Mouse (Mus musculus) lung, postnatal 25 days (tissue): ENCODE data around the gene Otud6a.
A peak's percentile ranks its signal among the peaks of the same experiment; 100 is the strongest.
"Not testable (repeated sequence)": the region's sequence is repeated elsewhere in the genome, so short reads cannot be mapped to it uniquely, and the experiment has no call there.

Source experiments
- DNase-seq: peaks from one replicate; pipeline ENCODE4 v3.0.0; 2022; ENCODE audit warnings: low spot score

The Otud6a gene

DNA sequence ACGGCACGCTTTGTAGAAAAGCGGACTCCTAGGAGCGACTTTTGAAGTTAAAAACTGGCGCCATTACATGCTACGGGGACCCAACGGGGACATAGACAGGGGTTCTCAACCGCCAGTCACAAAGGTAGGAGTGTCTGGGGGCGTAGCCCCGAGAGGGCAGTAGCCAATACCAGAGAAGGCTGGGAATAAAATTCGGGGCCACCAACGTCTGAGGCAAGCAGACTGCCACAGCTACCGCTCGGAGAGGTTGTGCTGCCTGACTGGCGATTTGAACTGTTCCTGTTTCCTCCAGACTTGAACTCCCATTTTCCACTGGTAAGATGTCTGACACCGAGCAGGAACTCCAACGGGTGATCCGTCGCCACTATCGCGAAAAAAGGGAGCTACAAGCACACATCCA, at the start of gene Otud6a:
Gene Otud6a (plus strand): TSS at position 321 of the 400 bp plus-strand sequence.
- no peak for DNase-seq

DNA sequence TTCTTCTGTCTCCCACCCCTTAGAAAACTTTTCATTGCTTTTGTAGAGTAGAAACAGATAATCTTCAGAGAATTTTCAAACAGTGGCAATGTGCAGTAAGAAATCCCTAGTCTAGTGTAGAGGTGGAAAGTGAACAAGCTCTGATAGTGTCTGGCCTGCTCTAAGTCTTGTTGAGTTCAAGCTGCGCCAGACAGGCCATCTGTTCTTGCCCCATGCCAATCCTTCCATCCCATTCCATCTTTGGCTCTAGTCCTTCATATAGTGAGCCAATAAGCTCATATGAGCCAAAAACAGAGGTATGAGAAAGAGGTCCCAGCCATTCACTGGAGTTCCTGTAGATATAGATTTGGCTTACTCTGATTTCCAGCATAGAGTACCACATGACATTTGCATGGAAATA, 38.9 kb upstream of the Otud6a start:
- DNase-seq = no peak

DNA sequence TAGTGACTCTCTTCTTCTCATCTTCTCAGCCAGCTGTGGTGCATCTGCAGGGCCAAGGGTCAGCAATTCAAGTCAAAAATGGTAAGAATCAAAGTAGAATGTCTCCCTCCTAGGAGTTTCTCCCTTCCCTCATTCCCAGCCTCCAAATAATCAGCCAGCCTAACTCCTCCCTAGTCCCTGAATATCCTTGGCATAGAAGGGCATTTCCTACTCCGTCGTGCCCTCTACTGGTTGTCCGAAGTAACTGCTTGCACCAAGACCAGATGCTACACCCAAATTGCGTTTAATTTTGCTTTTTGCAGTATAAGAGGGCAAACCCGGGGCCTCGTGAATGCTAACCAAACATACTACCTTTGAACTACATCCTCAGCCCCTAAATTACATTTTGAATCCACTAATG, 36.5 kb upstream of the Otud6a start:
- DNase-seq = peak; percentile 15

DNA sequence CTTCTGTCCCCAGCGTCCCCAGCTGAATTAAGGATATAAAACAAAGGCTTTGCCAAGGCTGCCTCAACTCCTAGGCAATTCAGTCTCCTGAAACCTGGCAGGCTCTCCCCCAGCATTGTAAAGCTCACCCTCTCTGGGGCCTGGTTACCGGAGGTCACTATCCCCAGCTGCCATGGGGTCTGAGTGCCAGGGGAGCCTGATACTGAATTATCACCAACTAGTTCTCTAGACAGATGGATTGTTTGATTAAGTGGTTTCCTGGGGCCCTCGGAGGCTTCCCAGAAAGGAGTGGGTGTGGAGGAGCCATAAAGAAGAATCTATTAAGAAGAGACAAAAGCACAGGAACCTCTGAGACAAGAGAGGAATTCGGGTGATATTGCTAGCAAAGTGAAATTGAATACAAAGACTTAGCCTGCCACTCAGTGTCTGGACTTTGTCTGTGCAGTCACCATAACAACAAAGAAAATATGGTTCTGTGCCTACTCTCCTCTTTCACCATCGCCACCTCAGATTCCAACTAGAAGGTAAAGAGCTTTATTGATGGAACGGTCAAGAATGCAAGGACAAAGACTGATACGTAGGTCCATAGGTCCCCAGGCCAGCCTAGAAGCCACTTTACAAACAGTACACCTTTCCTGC, 34.5 kb upstream of the Otud6a start:
- no peak for DNase-seq

DNA sequence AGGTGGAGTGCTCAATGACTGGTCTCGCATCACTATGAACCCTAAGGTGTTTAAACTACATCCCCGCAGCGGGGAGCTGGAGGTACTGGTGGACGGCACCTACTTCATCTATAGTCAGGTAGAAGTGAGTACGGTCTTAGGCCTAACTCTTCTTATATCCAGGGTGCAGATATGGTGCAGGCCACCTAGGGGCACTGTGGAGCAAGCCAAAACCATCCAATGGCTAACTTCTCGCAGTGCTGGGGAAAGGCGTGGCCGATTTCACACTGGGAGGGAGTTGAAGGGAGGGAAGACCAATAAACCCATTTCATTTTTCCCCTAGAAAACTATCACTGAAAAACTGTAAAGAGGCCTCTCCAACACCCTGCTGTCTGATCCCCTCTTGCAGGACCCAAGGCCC, 33.8 kb upstream of the Otud6a start:
- DNase-seq = peak; percentile 22

DNA sequence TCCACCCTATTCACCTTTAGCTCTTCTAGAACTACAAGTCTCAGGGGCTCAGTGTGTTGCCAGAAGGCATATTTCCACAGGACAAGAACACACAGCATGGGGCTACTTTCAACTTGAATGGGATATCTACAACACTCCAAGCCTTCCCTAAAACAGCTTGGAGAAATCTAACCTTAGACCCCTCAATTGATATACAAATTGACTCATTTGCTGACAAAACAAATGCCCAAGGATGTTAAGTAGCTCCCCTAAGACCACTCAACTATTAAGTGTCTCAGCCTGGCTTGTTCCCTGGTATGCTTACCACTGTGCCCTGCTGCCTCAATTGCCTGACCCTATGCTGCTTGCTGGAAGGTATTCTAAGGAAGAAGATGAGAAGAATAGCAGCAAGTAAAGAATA, 27.9 kb upstream of the Otud6a start:
- no peak for DNase-seq

- DNase-seq = no peak
Measured at GRCm38 (mm10) chrX:100401657-100402056, 27.2 kb upstream of the Otud6a start.

GRCm38 (mm10) chrX:100409245-100409644, 19.6 kb upstream of the Otud6a start:
- DNase-seq = no peak

- no peak for DNase-seq
Measured at GRCm38 (mm10) chrX:100432311-100432710, 3.5 kb downstream of the Otud6a start.

- DNase-seq = not testable (repeated sequence)
Measured at GRCm38 (mm10) chrX:100442617-100443016, 13.8 kb downstream of the Otud6a start, which contains the start of gene Awat2. Gene Awat2 (minus strand): TSS chrX:100442717.

DNA sequence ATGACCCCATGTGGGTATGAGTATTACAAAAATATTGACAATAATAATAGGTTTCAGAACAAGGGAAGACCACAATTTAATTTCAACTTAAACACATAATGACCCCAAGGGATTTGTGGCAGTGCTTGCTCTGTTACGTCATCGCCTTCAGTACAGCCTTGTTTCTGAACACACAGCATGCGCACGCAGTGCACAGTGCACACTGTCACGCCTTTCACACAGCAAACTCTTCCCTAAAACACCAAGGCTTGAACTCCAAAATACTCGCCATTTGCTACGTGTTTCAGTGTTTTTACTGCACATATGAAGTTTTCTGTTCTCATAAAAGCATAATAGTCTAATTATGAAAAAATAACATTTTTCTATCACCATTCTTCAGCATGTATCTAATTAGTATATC, 14.7 kb downstream of the Otud6a start:
- DNase-seq = no peak

- DNase-seq = no peak
Measured at GRCm38 (mm10) chrX:100468047-100468446, 39.2 kb downstream of the Otud6a start.

DNA sequence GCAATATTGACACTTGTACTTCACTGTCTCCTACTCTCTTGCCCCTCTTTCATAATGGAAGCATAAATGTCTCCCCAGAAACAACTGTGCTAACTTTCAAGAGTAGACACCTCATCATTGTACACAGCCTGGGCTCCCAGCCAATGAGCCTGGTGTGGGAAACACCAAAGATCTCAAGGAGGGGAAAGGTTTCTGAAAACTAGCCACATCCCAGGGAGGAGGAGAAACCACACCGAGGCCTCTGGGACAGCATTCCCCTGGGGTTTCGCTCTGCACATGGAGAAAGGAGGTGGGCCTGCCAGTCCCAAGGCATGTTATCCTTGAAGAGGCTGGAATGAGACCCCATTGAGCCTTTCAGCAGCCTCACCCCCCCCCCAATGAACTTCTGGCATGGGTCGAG, 41.3 kb downstream of the Otud6a start:
- DNase-seq = no peak

DNA sequence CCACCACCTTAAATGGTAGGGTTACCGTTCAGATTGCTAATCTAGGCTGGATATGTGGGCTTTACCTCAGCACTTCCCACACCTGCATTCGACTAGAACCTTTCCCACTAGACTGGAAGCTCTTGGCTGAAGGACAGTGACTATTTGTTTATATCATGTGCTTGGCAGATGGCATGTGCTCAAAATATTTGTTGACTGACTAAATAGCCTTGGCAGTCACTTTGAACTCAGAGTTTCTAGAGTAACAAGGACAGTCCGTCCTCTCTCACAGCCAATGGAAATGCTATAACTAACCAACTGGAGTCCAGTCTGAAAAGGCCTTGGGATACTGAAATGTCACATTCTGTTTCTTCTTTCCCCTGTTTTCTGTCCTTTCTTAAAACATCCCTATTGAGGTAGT, 42.7 kb downstream of the Otud6a start:
- DNase-seq = no peak

GRCm38 (mm10) chrX:100475569-100476223, 46.9 kb downstream of the Otud6a start:
- peak; percentile 12 for DNase-seq
